Mouse (Mus musculus) MEL (cell line): ENCODE results near the gene Pxylp1. TPM values are rescaled to one million over a fixed set of nuclear protein-coding genes. Genes with fewer than 3 reads are reported as not detected.

Source experiments
- DNase-seq: peaks from one replicate; pipeline ENCODE4 v3.0.0; 2011; ENCODE audit warnings: low read depth, low spot score
- H3K27ac ChIP-seq: 2 replicates; pipeline ENCODE4 v1.5.1; 2012; ENCODE audit warnings: low read depth, mild to moderate bottlenecking, control low read depth, low read length, moderate library complexity; ENCODE audit not compliant: control insufficient read depth
- H3K27me3 ChIP-seq, 2 experiments: fragments of 150-350 bp in 1 of 2; sonication (generic) in 1 of 2; 2 replicates each; pipeline ENCODE4 v1.6.1; 2012; ENCODE audit warnings: low read length in 2 of 2, mild to moderate bottlenecking in 2 of 2, improper control_type of control experiment in 1 of 2, moderate library complexity in 1 of 2; ENCODE audit not compliant: insufficient read depth in 2 of 2, control insufficient read depth in 1 of 2
- H3K36me3 ChIP-seq, 2 experiments: 2 replicates each; pipeline ENCODE4 v1.6.1; 2012 to 2014; ENCODE audit warnings: low read length in 2 of 2, improper control_type of control experiment in 1 of 2, inconsistent platforms in 1 of 2, mild to moderate bottlenecking in 1 of 2; ENCODE audit not compliant: insufficient read depth in 2 of 2, control insufficient read depth in 1 of 2
- H3K4me1 ChIP-seq, 2 experiments: fragments of 150-350 bp in 1 of 2; sonication (generic) in 1 of 2; 2 replicates each; pipeline ENCODE4 v1.6.1; 2012; ENCODE audit warnings: low read length in 2 of 2, improper control_type of control experiment in 1 of 2, mild to moderate bottlenecking in 1 of 2; ENCODE audit not compliant: insufficient read depth in 2 of 2, control insufficient read depth in 1 of 2
- H3K4me3 ChIP-seq, 2 experiments: fragments of 150-350 bp in 1 of 2; sonication (generic) in 1 of 2; 2 replicates each; pipeline ENCODE4 v1.5.1; 2012; ENCODE audit warnings: low read depth in 2 of 2, low read length in 2 of 2, mild to moderate bottlenecking in 2 of 2, moderate library complexity in 2 of 2, control low read depth in 1 of 2, improper control_type of control experiment in 1 of 2; ENCODE audit not compliant: control insufficient read depth in 1 of 2, insufficient read depth in 1 of 2
- H3K79me2 ChIP-seq: 2 replicates; pipeline ENCODE4 v1.6.1; 2012; ENCODE audit warnings: mild to moderate bottlenecking, low read length, moderate library complexity; ENCODE audit not compliant: control insufficient read depth, poor library complexity, insufficient read depth
- H3K9ac ChIP-seq: 2 replicates; pipeline ENCODE4 v1.6.1; 2012; ENCODE audit warnings: low read depth, mild to moderate bottlenecking, control low read depth, low read length, moderate library complexity; ENCODE audit not compliant: control insufficient read depth, poor library complexity, severe bottlenecking
- H3K9me3 ChIP-seq: fragments of 150-350 bp; sonication (generic); replicated peaks from 2 replicates; pipeline ENCODE4 v1.6.1; 2012; ENCODE audit warnings: mild to moderate bottlenecking, low read length, improper control_type of control experiment, moderate library complexity; ENCODE audit not compliant: insufficient read depth
- CHD2 ChIP-seq: IDR thresholded peaks from 2 replicates; pipeline ENCODE4 v1.6.1; 2011; ENCODE audit warnings: low read length, improper control_type of control experiment
- EP300 ChIP-seq, 2 experiments: IDR thresholded peaks; 2 replicates each; pipeline ENCODE4 v1.6.1; 2011; ENCODE audit warnings: improper control_type of control experiment in 2 of 2, low read length in 2 of 2, low read depth in 1 of 2, mild to moderate bottlenecking in 1 of 2
- JUND ChIP-seq: IDR thresholded peaks from 2 replicates; pipeline ENCODE4 v1.6.1; 2011; ENCODE audit warnings: low read depth, mild to moderate bottlenecking, improper control_type of control experiment, low read length
- MXI1 ChIP-seq: IDR thresholded peaks from 2 replicates; pipeline ENCODE4 v1.6.1; 2011; ENCODE audit warnings: mild to moderate bottlenecking, low read depth, low read length, improper control_type of control experiment
- MYB ChIP-seq: IDR thresholded peaks from 2 replicates; pipeline ENCODE4 v1.6.1; 2011; ENCODE audit warnings: mild to moderate bottlenecking, low read depth, low read length, improper control_type of control experiment
- POLR2A ChIP-seq, 2 experiments: IDR thresholded peaks; 2 replicates each; pipeline ENCODE4 v1.6.1; 2011 to 2012; ENCODE audit warnings: low read length in 2 of 2, mild to moderate bottlenecking in 2 of 2, control low read depth in 1 of 2, improper control_type of control experiment in 1 of 2, low read depth in 1 of 2, moderate library complexity in 1 of 2; ENCODE audit not compliant: control insufficient read depth in 1 of 2, insufficient read depth in 1 of 2, poor library complexity in 1 of 2
- SMC3 ChIP-seq: IDR thresholded peaks from 2 replicates; pipeline ENCODE4 v1.6.1; 2011; ENCODE audit warnings: low read depth, low read length, improper control_type of control experiment
- TAL1 ChIP-seq: IDR thresholded peaks from 2 replicates; pipeline ENCODE4 v1.6.1; 2012; ENCODE audit warnings: mild to moderate bottlenecking, inconsistent platforms, low read length, moderate library complexity, mixed read lengths
- TBP ChIP-seq: IDR thresholded peaks from 2 replicates; pipeline ENCODE4 v1.8.0; 2011; ENCODE audit warnings: low read depth, low read length, improper control_type of control experiment
- USF2 ChIP-seq, 2 experiments: IDR thresholded peaks; 2 replicates each; pipeline ENCODE4 v1.6.1; 2011 to 2012; ENCODE audit warnings: improper control_type of control experiment in 2 of 2, low read length in 2 of 2, borderline replicate concordance in 1 of 2, inconsistent platforms in 1 of 2, low read depth in 1 of 2, mild to moderate bottlenecking in 1 of 2; ENCODE audit not compliant: insufficient read depth in 1 of 2
- polyA plus RNA-seq, 2 experiments: library from polyadenylated mRNA; stranded (reverse) in 1 of 2; unstranded in 1 of 2; fragments of >175 nt in 1 of 2; fragments of >200 nt in 1 of 2; gene quantifications; 2 replicates each; pipeline versions ENCODE4 v1.2.1 to v1.2.4; 2012; ENCODE audit warnings: low replicate concordance in 2 of 2, low read depth in 1 of 2; ENCODE audit not compliant: insufficient read length in 2 of 2, insufficient read depth in 1 of 2, missing spikeins in 1 of 2
- total RNA-seq: library from RNA; depleted of rRNA; stranded (reverse); fragments of 300-350 nt; gene quantifications from 2 replicates; pipeline ENCODE4 v1.2.3, GENCODE M21; 2012; rRNA removed

Pxylp1 gene
- total and polyA plus RNA-seq, 3 experiments = 5.7 to 9.9 TPM; not detected in 1

GRCm38 (mm10) chr9:96783258-96783657 is 109.2 kb downstream of the Pxylp1 start:
- Histone ChIP-seq H3K36me3 (peaks cover 0 to 28% of the 10 kb centered on the region in 2 experiments; a peak in 2 of 4 replicates), H3K27ac (no peak overlapping the region), H3K9ac (no peak overlapping the region), H3K27me3 (no peaks in the 10 kb centered on the region), H3K79me2 (no peaks in the 10 kb centered on the region), H3K4me3 (no peak overlapping the region), H3K4me1 (peaks cover 11 to 50% of the 10 kb centered on the region in 2 experiments), H3K9me3 (no peaks in the 10 kb centered on the region)
- no peak for DNase-seq
- no peak for TF ChIP-seq JUND
- no peak for TF ChIP-seq SMC3
- TF ChIP-seq MYB = no peak
- no peak for TF ChIP-seq MXI1
- no peak for TF ChIP-seq USF2 (IDR thresholded peaks at IDR 0.05; ENCODE audit: borderline replicate concordance in 1 of 2, insufficient read depth in 1 of 2, low read depth in 1 of 2, low read length in 2 of 2)

- DNase-seq = peak; percentile 69
Observed at GRCm38 (mm10) chr9:96782062-96782461, 110.4 kb downstream of the Pxylp1 start.

More at GRCm38 (mm10) chr9:96782062-96782461, 110.4 kb downstream of the Pxylp1 start:
- peaks cover 0 to 24% of the 10 kb centered on the region in 2 experiments; a peak in 2 of 4 replicates for H3K36me3 ChIP-seq
- H3K4me3 ChIP-seq = no peak overlapping the region
- H3K79me2 ChIP-seq = no peaks in the 10 kb centered on the region
- peaks cover 11 to 44% of the 10 kb centered on the region in 2 experiments for H3K4me1 ChIP-seq
- TF ChIP-seq TBP (peak; percentile 70; the same call in 1 of the 2 replicates), TAL1 (peak; percentile 43), EP300 (IDR thresholded peaks at IDR 0.05; ENCODE audit: low read depth in 1 of 2, low read length in 2 of 2) (0 out of 4 replicates have a peak, but pooled peaks of 1 of the 2 experiments have one; percentile 13), CHD2 (no peak), JUND (peak; percentile 82; the same call in 1 of the 2 replicates), POLR2A (IDR thresholded peaks at IDR 0.05; ENCODE audit: control insufficient read depth in 1 of 2, insufficient read depth in 1 of 2, low read depth in 1 of 2, low read length in 2 of 2, poor library complexity in 1 of 2) (no peak)
- H3K9me3 ChIP-seq = no peaks in the 10 kb centered on the region
- peak overlapping the region; percentile 33 for H3K27ac ChIP-seq
- H3K9ac ChIP-seq = no peak overlapping the region
- H3K27me3 ChIP-seq = no peaks in the 10 kb centered on the region

Other genes with a start within 250 kb of the Pxylp1 start
- 10.9 TPM in 2 replicates for gene Zbtb38, start 139.8 kb downstream of the Pxylp1 start, total RNA-seq
- 10 to 100 TPM; 12.2 to 65.0 TPM for gene Zbtb38, start 139.8 kb downstream of the Pxylp1 start, polyA plus RNA-seq
- gene Spsb4, start 126.2 kb upstream of the Pxylp1 start, total RNA-seq = not detected in 2 replicates
- not detected for gene Spsb4, start 126.2 kb upstream of the Pxylp1 start, polyA plus RNA-seq
- 12.9 and 13.0 TPM in 2 replicates for gene Slc25a36, start 218.5 kb upstream of the Pxylp1 start, total RNA-seq
- gene Slc25a36, start 218.5 kb upstream of the Pxylp1 start, polyA plus RNA-seq = 10 to 100 TPM in 1 of 2 experiments, not detected in 1; 11.9 TPM